Mouse (Mus musculus) fibroblast of lung, adult 2 months (primary cell): ENCODE results near the gene Snrpd2.

ENCODE experiments used
- DNase-seq: peaks from one replicate; pipeline ENCODE4 v3.0.0-alpha.2; 2011; ENCODE audit warnings: low read depth

Gene Snrpd2

DNA sequence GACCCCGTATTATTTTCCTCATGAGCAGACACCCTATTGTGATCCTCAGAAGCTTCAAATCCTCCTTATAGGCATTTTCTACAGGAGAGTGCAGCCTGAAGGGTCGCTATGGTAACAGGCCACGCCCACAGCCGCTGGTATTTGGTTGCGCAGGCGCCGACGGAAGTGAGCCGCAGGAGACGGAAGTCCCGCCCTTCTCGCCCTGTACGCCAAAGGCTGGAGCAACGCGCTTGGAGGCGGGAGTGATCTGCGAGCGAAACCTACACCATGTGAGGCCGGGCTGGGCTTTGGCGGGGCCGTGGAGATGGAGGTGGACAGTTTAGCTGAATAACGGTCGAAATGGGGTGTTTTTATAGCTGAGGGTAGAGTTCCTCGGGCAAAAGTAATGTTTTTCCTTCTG, at the start of gene Snrpd2:
TSS of gene Snrpd2 (plus strand) at position 97 of the 400 bp plus-strand sequence.
- DNase-seq: peak; percentile 93

DNA sequence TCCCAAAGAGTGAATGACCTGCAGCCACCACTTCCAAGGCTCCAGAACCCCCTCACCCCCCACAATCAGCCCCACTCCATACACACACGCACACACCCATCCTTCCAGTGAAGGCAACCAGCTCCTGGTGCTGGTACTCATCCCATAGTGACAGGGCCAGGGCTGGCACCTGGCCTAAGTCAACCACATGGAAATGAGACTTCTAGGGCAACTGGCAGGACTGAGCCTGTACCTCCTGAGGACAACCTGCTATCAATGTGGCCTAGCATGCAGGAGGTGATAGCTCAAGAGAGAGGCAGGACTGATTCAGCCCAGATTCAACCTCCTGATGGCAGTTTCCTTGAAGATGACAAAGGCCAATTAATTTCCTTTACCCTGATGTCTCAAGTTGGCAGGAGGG, 49.2 kb upstream of the Snrpd2 start:
- no peak for DNase-seq

DNA sequence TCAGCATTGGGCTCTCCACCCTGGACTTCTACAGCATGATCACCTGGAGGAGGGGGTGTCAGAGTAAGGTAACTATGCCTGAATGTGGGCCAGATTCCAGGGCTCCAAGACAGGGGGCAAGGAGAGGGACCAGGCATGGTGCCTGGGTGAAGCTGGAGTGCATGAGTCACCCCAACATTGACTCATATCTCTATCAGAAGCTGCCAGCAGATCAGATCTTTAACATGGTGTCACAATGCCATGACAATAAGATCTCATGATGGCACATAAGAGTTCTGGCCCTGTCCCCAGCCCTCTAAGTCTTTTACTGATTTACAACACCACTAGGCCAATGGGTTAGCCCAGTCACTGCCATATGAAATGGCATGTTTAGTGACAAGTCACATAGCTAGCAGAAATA, 45.8 kb upstream of the Snrpd2 start:
- no peak for DNase-seq

DNA sequence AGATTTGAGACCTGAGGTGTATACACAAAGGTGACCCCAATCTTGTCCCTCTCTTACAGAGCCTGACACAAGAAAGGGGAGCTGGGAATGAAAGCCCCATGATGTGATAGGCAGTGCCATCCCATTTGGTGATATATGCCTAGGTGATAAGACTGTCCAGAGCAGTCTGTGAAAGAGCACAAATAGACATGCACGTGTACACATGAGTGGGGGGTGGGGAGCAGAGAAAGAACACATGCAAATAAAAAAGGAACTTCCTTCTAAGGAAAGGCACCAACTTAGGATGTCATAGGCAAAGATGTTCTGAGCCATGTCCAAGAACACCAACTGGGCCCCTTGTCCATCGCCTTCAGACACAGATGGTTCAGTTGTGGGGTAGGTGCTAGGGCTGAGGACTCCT, 45.0 kb upstream of the Snrpd2 start:
- DNase-seq: no peak

DNA sequence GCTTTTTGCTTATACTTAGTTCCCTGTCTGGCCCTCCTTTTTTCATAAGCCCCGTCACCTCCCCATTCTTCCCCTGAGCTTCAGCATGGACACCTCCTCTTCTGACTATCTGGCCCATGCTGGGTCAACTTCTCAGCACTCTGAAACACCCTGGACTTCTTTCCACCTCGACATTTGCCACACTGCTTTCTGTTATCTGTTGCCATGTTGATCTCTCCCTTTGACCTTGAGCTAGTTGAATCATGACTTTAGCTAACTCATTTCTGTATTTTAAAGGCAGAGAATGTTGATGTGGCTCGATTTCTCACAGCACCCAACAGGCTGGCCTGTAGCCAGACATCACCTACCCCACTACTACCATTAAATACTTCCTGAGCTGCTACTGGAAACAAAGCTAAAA, 42.1 kb upstream of the Snrpd2 start:
- no peak for DNase-seq

DNA sequence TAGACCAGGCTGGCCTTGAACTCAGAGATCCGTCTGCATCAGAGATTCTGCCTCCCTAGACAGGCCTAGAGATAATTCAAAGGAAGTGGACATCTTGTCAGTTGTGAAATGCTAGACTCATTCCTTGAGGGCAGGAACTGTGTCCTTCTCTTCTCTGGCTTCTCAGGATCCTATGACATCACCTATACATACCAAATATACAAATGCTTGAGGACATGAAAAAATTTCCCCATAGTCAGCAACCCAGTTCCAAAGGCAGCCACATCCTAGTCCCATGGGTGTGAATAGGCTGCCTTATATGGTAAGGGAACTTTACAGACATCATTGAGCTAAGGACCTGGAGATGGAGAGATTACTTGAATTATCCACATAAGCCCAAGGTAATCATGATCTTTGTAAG, 40.0 kb upstream of the Snrpd2 start:
- no peak for DNase-seq

DNA sequence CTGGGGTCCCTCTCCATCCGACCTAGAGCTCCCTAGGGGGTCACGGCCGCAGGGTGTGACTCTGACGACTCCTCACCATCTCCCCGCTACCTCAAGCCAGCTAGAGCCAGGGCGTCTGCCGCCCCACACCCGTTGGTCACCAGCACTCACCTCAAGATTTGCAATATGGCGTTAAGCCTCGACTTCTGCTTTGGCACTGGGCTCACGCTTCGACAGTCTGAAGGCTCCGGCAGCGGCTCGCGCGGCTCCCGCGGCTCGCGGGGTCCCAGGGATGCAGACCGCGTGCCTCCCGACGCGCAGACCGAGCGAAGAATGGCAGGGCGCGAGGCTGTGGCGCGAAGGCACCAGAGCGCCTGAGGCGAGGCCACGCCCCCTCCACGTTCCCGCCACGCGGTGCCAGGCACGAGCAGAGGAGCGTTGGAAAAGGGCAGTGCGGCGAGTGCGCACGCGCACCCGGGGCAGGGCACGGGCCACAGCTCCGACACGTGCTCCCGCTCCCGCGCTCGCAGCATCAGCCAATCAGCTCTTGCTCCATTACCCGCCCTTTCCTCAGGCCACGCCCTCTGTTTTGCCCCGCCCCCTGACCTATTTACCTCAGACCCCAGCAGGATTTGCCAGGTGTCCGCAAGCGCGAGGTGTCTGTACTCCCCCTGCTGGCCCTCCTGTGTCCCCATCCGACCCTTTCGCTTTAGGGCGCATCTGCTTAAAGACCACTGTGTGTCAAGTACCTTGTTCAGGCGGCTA, 31.3 kb upstream of the Snrpd2 start, which contains the start of gene Gm4969:
TSS of gene Gm4969 (minus strand) at position 341 of the 744 bp plus-strand sequence.
- DNase-seq: no peak

DNA sequence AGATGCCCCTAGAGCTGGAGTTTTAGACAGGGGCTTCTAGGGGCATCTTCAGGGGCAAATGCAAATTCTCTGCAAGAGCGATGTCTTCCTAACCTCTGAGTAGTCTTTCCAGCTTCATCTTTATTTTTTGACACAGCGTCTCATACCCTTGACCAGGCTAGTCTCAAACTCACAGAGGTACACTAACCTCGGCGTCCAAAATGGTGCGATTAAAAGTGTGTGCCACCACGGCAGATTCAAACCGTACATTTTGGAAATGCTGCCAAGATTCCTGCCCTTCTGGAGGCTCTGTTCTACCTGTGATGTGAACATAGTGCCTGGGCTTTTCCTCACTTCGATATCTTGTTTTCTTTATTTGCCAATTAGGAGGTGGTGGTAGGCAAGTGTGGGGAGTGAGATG, 30.4 kb upstream of the Snrpd2 start:
- no peak for DNase-seq

DNA sequence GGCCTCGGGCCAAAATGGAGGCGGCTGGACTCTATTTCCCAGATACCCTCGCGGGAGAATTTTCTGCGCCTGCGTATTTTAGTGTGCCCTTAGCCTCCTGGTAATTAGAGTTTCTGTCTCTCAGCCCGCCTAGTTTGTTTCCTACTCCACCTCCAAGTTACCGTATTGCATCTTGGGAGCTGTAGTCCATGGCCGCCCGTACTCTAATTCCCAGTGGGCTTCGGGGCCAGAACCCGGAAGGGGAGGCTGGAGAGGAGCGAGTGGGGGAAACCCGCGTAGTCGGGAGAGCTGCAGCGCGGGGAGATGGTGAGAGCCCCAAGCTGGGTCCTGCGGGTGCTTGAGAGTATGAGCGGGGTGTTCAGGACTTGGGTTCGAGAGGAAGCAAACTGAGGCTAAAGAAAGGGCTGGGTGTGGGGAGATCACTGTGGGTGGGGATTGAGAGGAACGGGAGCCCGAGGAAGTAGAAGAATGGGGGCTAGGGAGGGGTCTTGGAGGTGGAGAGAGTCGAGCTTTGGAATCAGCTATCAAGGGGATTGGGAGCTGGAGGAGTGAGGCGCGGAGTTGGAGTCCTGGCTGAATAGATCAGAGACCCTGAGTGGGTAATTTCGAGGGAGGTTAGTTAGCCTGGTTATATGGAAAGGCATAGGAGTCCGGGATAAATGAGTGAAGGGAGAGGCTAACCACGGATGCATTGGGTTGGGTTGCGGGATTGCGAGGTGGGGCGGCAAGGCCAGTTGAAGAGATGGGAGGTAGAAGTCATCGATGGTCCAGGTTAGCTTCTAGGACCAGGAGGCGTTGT, 29.7 kb upstream of the Snrpd2 start, which contains the start of gene Fbxo46:
TSS of gene Fbxo46 (plus strand) at position 229 of the 799 bp plus-strand sequence.
- peak; percentile 94 for DNase-seq

DNA sequence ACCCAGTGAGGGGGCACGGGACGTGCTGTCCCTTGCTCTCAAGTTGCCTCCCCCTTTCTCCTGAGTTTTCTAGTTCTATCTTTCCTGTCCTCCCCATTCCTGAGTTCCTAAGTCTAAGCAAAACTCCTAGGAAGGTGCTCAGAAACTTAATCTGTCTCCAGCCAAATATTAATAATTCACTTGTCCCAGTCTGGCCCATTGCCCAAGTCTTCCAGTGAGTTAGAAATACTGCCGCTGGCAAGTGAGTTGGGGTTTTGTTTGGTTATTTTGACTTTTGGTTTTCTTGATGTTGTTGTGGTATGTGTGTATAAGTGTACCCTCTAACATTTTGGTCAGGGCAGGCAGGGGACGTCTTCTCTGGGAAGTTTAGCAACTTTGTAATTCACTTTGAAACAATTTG, 27.8 kb upstream of the Snrpd2 start:
- DNase-seq: no peak

DNA sequence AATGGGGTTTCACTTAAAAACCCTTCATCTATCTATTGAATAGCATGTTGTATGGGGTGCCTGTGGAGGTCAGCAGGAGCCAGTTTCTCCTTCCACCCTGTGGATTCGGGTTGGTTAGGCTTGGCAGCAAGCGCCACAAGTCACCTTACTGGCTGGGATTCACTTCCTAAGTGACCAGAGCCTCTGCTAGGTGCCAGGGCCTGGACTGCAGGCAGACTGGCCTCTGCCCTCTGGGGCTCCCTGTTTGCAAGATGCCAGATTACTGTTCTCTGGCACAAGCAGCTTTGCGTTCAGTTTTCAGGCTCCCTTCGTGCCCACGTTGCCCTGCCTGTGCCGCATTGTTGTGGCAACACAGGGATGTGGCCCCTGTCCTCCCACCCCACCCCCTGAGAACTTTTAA, 24.8 kb upstream of the Snrpd2 start:
- DNase-seq: no peak

DNA sequence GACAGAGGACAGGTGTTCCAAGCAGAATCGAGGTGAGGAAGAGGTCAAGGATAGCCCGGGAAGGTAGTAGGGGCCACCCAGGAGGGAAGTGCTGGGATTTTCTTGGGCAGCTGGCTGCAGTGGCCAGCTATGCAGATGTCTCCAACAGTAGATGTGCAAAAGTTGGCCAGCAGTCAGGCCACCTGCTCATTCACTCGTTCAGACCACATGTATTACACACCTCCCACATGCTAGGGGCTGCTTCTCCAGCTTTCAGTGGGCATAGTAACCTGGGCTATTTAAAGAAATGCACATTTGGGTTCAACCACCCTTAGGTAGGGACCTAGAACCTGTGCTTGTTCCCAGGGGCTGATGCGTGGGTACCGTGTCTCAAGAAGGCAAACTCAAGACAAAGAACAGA, 21.8 kb upstream of the Snrpd2 start:
- no peak for DNase-seq

DNA sequence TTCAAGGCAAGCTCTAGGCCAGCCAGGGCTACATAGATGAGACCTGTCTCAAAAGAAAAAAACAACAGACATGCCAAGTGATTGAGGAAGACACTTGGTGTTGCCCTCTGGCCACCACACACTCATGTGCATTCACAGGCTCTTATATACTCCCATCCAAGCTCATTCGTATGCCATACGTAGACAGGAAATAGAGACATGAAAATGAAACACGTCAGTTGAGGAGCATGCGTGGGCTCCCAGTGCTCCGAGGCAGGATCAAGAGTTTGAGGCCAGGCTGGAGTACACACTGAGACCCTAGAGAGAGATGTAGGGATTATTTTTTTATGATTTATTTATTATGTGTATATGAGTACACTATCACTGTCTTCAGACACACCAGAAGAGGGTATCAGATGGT, 20.1 kb upstream of the Snrpd2 start:
- DNase-seq: no peak

DNA sequence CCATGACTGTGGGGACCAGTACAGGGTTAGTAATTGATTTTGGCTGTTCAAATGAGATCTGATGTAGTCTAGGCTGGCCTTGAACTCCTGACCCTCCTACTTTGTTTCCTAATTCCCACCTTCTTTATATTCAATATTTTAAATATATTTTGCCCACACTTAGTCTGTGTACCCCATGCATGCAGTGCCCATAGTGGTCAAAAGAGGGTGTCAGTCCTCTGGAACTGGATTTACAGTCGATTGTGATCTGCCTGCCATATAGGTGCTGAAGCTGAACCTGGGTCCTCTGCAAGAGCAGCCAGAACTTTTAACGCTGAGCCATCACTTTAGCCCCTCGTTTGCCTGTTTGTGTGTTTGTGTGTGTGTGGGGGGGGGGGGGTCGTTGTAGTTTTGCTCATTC, 18.9 kb upstream of the Snrpd2 start:
- no peak for DNase-seq

DNA sequence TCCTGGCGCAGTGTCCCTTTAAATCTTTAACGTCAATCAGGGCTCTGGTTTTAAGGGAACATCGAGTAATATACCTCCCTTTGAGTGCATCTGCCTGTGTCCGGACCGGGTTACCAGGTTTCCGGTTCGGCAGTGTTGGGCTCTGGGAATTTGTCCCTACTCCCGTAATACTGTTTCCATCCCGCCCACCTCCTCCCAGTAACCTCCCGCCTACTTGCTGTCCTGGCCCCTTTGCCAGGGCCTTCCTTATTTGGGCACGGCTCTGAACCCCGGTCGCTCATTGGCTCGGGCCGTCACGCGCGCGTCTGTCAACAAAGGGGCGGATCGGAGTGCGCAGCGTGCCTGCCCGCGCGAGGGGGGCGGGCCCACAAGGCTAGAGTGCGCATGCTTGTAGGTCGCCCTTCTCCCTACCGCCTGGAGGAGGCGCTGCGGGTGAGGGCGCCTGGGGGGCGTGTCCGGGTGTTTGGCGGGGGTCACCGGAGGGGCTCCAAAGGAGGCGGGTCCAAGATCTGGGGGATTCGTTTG, 18.1 kb upstream of the Snrpd2 start:
- DNase-seq: peak; percentile 99

DNA sequence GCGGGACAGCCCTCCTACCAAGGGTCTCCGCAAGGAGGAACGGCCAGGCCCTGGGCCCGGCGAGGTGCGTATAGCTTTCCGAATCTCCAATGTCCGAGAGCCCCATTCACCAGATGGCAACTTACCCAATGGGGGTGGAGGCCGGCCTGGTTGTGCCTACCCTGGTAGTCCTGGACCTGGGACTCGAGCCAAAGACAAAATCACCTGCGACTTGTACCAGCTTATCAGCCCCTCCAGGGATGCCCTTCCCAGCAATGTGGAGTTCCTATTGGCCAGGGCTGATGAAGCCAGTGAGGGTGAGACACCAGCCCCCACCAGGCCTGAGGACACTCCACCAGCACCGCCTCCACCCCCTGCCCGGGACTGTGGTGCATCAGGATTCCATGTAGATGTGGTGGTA, 13.4 kb upstream of the Snrpd2 start:
- DNase-seq: no peak

DNA sequence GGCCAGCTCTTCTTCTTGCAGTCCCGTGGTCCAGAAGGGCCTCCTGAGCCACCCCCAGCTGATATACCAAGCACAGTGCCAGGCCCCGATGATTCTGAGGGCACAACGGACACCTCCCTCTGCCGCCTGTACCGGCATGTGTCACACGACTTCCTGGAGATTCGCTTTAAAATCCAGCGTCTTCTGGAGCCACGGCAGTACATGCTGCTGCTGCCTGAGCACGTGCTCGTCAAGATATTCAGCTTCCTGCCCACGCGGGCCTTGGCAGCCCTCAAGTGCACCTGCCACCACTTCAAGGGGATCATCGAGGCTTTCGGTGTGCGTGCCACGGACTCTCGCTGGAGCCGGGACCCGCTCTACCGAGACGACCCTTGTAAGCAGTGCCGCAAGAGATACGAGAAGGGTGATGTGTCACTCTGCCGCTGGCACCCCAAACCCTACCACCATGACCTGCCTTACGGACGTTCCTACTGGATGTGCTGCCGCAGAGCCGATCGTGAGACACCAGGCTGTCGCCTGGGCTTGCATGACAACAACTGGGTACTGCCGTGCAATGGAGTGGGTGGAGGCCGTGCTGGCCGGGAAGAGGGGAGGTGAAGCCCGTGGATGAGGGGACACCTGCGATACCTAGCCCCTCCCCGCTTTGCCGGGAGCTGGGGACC, 12.7 kb upstream of the Snrpd2 start:
- no peak for DNase-seq

DNA sequence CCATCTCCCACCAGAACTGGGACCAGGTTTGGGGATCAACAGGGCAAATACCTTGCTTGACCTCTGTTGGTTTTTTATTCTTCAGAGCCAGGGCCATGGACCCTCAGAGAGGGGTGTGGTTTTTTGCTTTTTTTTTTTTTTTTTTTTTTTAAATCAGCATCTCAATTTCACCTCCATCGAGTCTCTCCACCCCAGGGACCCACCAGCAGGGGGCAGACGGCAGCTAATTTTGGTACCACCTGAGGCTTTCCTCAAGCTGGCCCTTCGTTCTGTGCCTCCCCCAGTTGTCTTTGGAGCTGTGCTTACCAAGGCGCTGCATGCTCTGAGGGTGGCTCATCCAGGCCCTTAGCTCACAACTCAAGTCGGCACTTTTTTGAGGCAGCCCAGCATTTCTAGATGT, 12.1 kb upstream of the Snrpd2 start:
- DNase-seq: peak; percentile 22

DNA sequence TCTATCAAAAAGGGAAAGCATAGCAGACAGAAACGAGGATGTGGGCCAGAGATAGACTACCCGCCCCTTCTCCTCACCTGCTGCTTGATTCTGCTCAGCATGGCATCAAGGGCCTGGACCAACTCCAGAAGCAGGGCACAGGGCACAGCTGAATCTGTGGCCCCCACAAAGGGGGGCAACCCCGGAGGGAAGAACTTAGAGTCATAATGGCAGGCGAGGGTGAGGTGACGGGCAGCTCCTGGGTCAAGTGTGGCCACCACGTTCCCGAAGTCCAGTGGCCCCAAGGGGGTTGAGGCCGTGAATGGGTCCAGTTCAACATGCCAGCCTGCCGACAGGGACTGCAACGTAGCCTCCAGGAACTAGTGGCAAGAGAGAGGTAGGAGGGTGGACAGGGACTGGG, 2.7 kb upstream of the Snrpd2 start:
- no peak for DNase-seq

DNA sequence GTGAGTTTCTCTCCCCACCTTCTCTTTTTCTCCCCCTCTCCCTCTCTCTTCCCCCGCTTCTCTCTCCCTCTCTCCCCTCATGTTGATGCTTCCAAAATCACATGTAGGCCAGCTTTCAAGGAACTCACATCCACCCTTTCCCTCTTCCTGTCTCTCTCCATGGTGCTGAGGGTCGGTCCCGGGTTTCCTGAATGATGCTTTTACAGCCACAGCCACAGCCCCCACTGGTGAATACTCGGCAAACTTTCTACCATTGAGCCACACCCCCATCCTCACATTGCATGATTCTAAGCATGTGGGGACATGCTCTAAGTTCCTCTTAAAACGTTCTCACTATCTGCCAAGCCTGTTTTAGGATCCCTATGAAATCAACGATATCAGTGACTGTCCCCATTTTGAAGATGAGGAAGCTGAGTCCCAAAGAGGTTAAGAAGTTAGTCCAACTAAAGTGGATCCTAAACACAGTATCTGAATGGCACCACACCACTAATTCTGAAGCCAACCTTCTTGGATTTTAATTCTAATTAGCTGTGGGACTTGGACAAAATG, 2.0 kb upstream of the Snrpd2 start:
- no peak for DNase-seq

DNA sequence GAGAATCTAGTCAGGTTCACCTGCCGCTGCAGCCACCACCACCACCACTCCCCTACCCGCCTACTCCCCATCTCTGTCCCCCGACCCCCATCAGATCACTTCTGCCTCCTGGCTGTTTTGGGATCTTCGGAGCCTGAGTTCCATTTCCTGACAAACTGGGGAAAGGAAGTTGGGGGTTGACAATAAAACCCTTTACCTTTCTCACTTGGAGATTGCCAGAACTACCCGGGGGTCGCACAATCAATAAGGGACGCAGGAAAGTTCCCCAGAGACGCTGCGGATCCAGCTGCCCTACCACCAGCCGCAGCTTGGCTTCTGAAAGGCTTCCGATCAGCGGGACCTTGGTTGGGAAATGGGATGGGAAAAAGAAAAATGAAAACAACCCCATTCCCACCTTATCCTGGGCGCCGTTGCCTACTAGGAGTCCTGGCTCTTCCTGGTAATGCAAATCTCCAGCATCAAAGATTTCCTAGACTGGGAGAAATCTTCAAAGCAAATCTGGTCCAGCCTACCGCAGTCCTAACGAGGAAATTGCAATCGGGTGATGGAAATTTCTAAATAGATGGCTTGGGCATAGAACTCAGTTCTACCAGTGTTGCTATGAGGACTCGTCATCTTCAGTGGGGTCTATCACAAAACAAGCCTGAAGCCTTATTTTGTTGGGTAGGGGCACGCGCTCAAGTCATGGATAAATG, 1.2 kb upstream of the Snrpd2 start:
- no peak for DNase-seq
